Mouse (Mus musculus): ENCODE measurements around the gene Snurf. TPM values are rescaled to one million over a fixed set of nuclear protein-coding genes. Genes with fewer than 3 reads are reported as not detected.

Gene Snurf
- not detected in 2 replicates for total RNA-seq (2014; rRNA removed)
- polyA plus RNA-seq (2015; fragmentation: Nextera tagmentation; extraction: Ambion mirVana), result 493 and 601 TPM in 2 replicates

- 51% methylated on average over 30 of the region's 30 CpGs for WGBS
- Histone ChIP-seq H3K4me1 (ENCODE audit: insufficient read depth) (no peaks in the 10 kb centered on the region), H3K27ac (ENCODE audit: low read depth, low read length) (peak within 1 kb of the TSS; percentile 90), H3K4me3 (ENCODE audit: low read depth, low read length) (peak within 1 kb of the TSS; percentile 55), H3K4me2 (ENCODE audit: low read depth) (peak within 1 kb of the TSS; percentile 40), H3K9ac (peak within 1 kb of the TSS; percentile 68), H3K36me3 (ENCODE audit: insufficient read depth) (no peaks in the 10 kb centered on the region), H3K27me3 (ENCODE audit: insufficient read depth, low read length) (no peaks in the 10 kb centered on the region), H3K9me3 (ENCODE audit: low read length) (0 out of 2 replicates have a peak, but pooled peaks cover 4% of the 10 kb centered on the region)
- ATAC-seq (peak; percentile 66), DNase-seq (peak; percentile 87)
- TF ChIP-seq CTCF (IDR thresholded peaks at IDR 0.05; ENCODE audit: low read depth), result no peak
These were observed at the start of gene Snurf, which contains the start of gene Gm38393 for GRCm38 (mm10) chr7:60004606-60005330. Gene Snurf, minus strand, starts transcription at chr7:60005049. Gene Gm38393, minus strand, starts transcription at chr7:60005064.

- Histone ChIP-seq H3K27me3 (ENCODE audit: insufficient read depth, low read length) (no peaks in the 10 kb centered on the region), H3K4me2 (ENCODE audit: low read depth) (peak overlapping the region; percentile 13; the same call in 1 of the 2 replicates), H3K4me3 (ENCODE audit: low read depth, low read length) (peak overlapping the region; percentile 27), H3K36me3 (ENCODE audit: insufficient read depth) (no peaks in the 10 kb centered on the region), H3K9ac (peak overlapping the region; percentile 28), H3K9me3 (ENCODE audit: low read length) (no peaks in the 10 kb centered on the region), H3K4me1 (ENCODE audit: insufficient read depth) (no peaks in the 10 kb centered on the region), H3K27ac (ENCODE audit: low read depth, low read length) (peak overlapping the region; percentile 59)
- peak; percentile 90 for ATAC-seq
- DNase-seq, result peak; percentile 81
- WGBS, result 63% methylated on average over 6 of the region's 6 CpGs
- no peak for TF ChIP-seq CTCF (IDR thresholded peaks at IDR 0.05; ENCODE audit: low read depth)
These were observed 42.8 kb upstream of the Snurf start for GRCm38 (mm10) chr7:60047481-60048201.

- Histone ChIP-seq H3K27me3 (ENCODE audit: insufficient read depth, low read length) (no peaks in the 10 kb centered on the region), H3K4me3 (ENCODE audit: low read depth, low read length) (no peak overlapping the region), H3K9me3 (ENCODE audit: low read length) (no peaks in the 10 kb centered on the region), H3K9ac (no peak overlapping the region), H3K36me3 (ENCODE audit: insufficient read depth) (no peaks in the 10 kb centered on the region), H3K27ac (ENCODE audit: low read depth, low read length) (no peak overlapping the region), H3K4me2 (ENCODE audit: low read depth) (no peak overlapping the region), H3K4me1 (ENCODE audit: insufficient read depth) (no peaks in the 10 kb centered on the region)
- DNase-seq (no peak), ATAC-seq (no peak)
- no peak for TF ChIP-seq CTCF (IDR thresholded peaks at IDR 0.05; ENCODE audit: low read depth)
- WGBS, result 64% methylated on average over 3 of the region's 3 CpGs
These were observed 8.3 kb upstream of the Snurf start for GRCm38 (mm10) chr7:60013186-60013585.

- peak; percentile 60 for DNase-seq
- Histone ChIP-seq H3K36me3 (ENCODE audit: insufficient read depth) (no peaks in the 10 kb centered on the region), H3K27ac (ENCODE audit: low read depth, low read length) (no peak overlapping the region), H3K9ac (no peak overlapping the region), H3K4me1 (ENCODE audit: insufficient read depth) (no peaks in the 10 kb centered on the region), H3K27me3 (ENCODE audit: insufficient read depth, low read length) (no peaks in the 10 kb centered on the region), H3K9me3 (ENCODE audit: low read length) (0 out of 2 replicates have a peak, but pooled peaks cover 4% of the 10 kb centered on the region), H3K4me3 (ENCODE audit: low read depth, low read length) (no peak overlapping the region), H3K4me2 (ENCODE audit: low read depth) (no peak overlapping the region)
- peak; percentile 41; the same call in 1 of the 2 replicates for TF ChIP-seq CTCF (IDR thresholded peaks at IDR 0.05; ENCODE audit: low read depth)
- ATAC-seq, result no peak
- 42% methylated on average over 3 of the region's 3 CpGs for WGBS
These were observed 3.0 kb upstream of the Snurf start for GRCm38 (mm10) chr7:60007727-60008360.

GRCm38 (mm10) chr7:60006262-60006661 lies 1.4 kb upstream of the Snurf start:
- H3K9me3 ChIP-seq (ENCODE audit: low read length), result 0 out of 2 replicates have a peak, but pooled peaks cover 4% of the 10 kb centered on the region
- H3K27me3 ChIP-seq (ENCODE audit: insufficient read depth, low read length), result no peaks in the 10 kb centered on the region
- H3K36me3 ChIP-seq (ENCODE audit: insufficient read depth), result no peaks in the 10 kb centered on the region
- no peak overlapping the region for H3K4me3 ChIP-seq (ENCODE audit: low read depth, low read length)
- no peak for TF ChIP-seq CTCF (IDR thresholded peaks at IDR 0.05; ENCODE audit: low read depth)
- H3K27ac ChIP-seq (ENCODE audit: low read depth, low read length), result no peak overlapping the region
- no peak overlapping the region for H3K4me2 ChIP-seq (ENCODE audit: low read depth)
- no peak overlapping the region for H3K9ac ChIP-seq
- WGBS, result 39% methylated on average over 2 of the region's 2 CpGs
- DNase-seq, result no peak
- no peak for ATAC-seq
- H3K4me1 ChIP-seq (ENCODE audit: insufficient read depth), result no peaks in the 10 kb centered on the region

GRCm38 (mm10) chr7:60003921-60004605 lies 786 bp downstream of the Snurf start:
- H3K4me1 ChIP-seq (ENCODE audit: insufficient read depth), result no peaks in the 10 kb centered on the region
- DNase-seq (peak; percentile 70), ATAC-seq (peak; percentile 85)
- peak overlapping the region; percentile 55 for H3K4me3 ChIP-seq (ENCODE audit: low read depth, low read length)
- peak overlapping the region; percentile 40 for H3K4me2 ChIP-seq (ENCODE audit: low read depth)
- H3K36me3 ChIP-seq (ENCODE audit: insufficient read depth), result no peaks in the 10 kb centered on the region
- peak overlapping the region; percentile 90 for H3K27ac ChIP-seq (ENCODE audit: low read depth, low read length)
- H3K9me3 ChIP-seq (ENCODE audit: low read length), result 0 out of 2 replicates have a peak, but pooled peaks cover 4% of the 10 kb centered on the region
- H3K27me3 ChIP-seq (ENCODE audit: insufficient read depth, low read length), result no peaks in the 10 kb centered on the region
- TF ChIP-seq CTCF (IDR thresholded peaks at IDR 0.05; ENCODE audit: low read depth), result no peak
- 48% methylated on average over 22 of the region's 22 CpGs for WGBS
- peak overlapping the region; percentile 68 for H3K9ac ChIP-seq
